Mouse (Mus musculus) kidney, adult 2 months (tissue): ENCODE data around the gene Ttll5.

Source experiments
- CTCF ChIP-seq: fragments of 200-500 bp; conservative IDR thresholded peaks from 2 replicates; pipeline ENCODE4 v1.5.1; 2011; ENCODE audit warnings: low read depth, mild to moderate bottlenecking, control low read depth, low read length, moderate library complexity, mixed read lengths; ENCODE audit not compliant: insufficient read depth, insufficient read length
- POLR2A ChIP-seq: fragments of 200-500 bp; IDR thresholded peaks from one replicate; pipeline ENCODE4 v1.6.1; 2011; ENCODE audit warnings: low read depth, low read length, control low read depth

GRCm38 (mm10) chr12:85862514-85862913, 38.1 kb downstream of the Ttll5 start:
- no peak for TF ChIP-seq POLR2A
- no peak for TF ChIP-seq CTCF
